Mouse (Mus musculus): ENCODE results near the gene Zer1.

DNA sequence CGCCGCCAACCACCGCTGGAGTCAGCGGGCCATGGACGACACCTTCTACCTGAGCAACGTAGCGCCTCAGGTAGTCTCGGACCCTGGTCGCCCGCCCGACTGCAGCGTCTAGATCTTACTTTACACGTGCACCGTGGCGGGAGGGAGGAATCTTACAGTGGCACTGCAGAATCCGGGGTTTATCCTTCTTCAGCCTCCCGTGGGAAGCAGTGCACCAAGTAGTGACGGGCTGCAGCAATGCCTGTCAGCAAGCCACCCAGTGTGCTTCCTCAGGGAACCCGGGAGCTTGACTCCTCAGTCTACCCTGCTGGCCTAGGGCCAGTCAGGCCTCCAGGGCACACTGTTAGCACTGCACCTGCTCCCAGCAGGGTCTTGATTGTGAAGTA, 47.6 kb upstream of the Zer1 start:
- no peak for TF ChIP-seq CTCF (IDR thresholded peaks at IDR 0.05; ENCODE audit: control insufficient read depth, insufficient read depth, insufficient read length)
- TF ChIP-seq MAX (IDR thresholded peaks at IDR 0.05): no peak

All from C2C12 (cell line).